Comparison of ENCODE assay signal across 3 mouse cellular contexts in genomic region chr5:86836378-86836777, GRCm38 (mm10). TPM values are rescaled to one million over a fixed set of nuclear protein-coding genes. Genes with fewer than 3 reads are reported as not detected.
DNase-seq lines count a peak whose midpoint lies in the region; ATAC-seq lines count a peak whose summit lies in the region.
"Not testable (repeated sequence)": the region's sequence is repeated elsewhere in the genome, so short reads cannot be mapped to it uniquely, and the experiment has no call there.

No protein-coding gene starts in this region.

- not testable (repeated sequence) for H3K36me3 ChIP-seq in midbrain, embryonic 11.5 days (ENCODE audit: control insufficient read depth, insufficient read depth, low read length)

- H3K9ac ChIP-seq in midbrain, embryonic 11.5 days (ENCODE audit: low read length) = not testable (repeated sequence)

- not testable (repeated sequence) for H3K4me3 ChIP-seq in midbrain, embryonic 11.5 days (ENCODE audit: low read depth, low read length)

- H3K27me3 ChIP-seq in midbrain, embryonic 11.5 days (ENCODE audit: control insufficient read depth, insufficient read depth, low read length) = not testable (repeated sequence)

- H3K4me2 ChIP-seq in midbrain, embryonic 11.5 days = not testable (repeated sequence)

- H3K9me3 ChIP-seq in midbrain, embryonic 11.5 days (ENCODE audit: control insufficient read depth, low read length) = not testable (repeated sequence)

- not testable (repeated sequence) for H3K4me1 ChIP-seq in midbrain, embryonic 11.5 days (ENCODE audit: control insufficient read depth, insufficient read depth, low read length)

- WGBS in midbrain, embryonic 11.5 days = 95% methylated on average over 4 of the region's 4 CpGs

- not testable (repeated sequence) for H3K27ac ChIP-seq in midbrain, embryonic 11.5 days (ENCODE audit: low read depth, low read length)

- DNase-seq in midbrain, embryonic 11.5 days (ENCODE audit: low spot score, missing footprints) = peak; percentile 35

- peak; percentile 50 for ATAC-seq in megakaryocyte progenitor cell, adult 5-6 weeks (replicated peaks; ENCODE audit: poor library complexity)
- peak; percentile 75 for ATAC-seq in megakaryocyte-erythroid progenitor cell, adult 5-6 weeks (replicated peaks; ENCODE audit: low FRiP score, low TSS enrichment, poor library complexity, severe bottlenecking)
- ATAC-seq in midbrain, embryonic 11.5 days (ENCODE audit: low FRiP score) = not testable (repeated sequence)

RNA-seq across cellular contexts. Expression of gene Ythdc1, which starts 32.4 kb away (rescaled TPM):
- total RNA-seq in megakaryocyte progenitor cell, adult 5-6 weeks (2015) = 104 and 107 TPM in 2 replicates
- 141 and 143 TPM in 2 replicates for total RNA-seq in megakaryocyte progenitor cell, adult 5-6 weeks (2017)
- 82.5 and 97.7 TPM in 2 replicates for total RNA-seq in megakaryocyte-erythroid progenitor cell, adult 5-6 weeks (2014; fragmentation: Nextera tagmentation)
- 134 and 171 TPM in 2 replicates for total RNA-seq in megakaryocyte-erythroid progenitor cell, adult 5-6 weeks (2017)
- 55.9 TPM in 2 replicates for polyA plus RNA-seq in midbrain, embryonic 11.5 days (2014; fragmentation: Nextera tagmentation; extraction: Ambion mirVana)
